Mouse (Mus musculus): ENCODE measurements around the gene AI597479.

- TF ChIP-seq CTCF (IDR thresholded peaks at IDR 0.05; ENCODE audit: borderline replicate concordance, extremely low read depth, insufficient read depth, insufficient read length) (no peak), POLR2A (IDR thresholded peaks at IDR 0.05; ENCODE audit: borderline replicate concordance, extremely low read depth, insufficient read depth, insufficient read length, poor library complexity, severe bottlenecking) (no peak)
These were observed 23.7 kb upstream of the AI597479 start for GRCm38 (mm10) chr1:43074791-43075190.

Data from brain, embryonic 14.5 days (tissue).